ENCODE assay signal across 27 mouse cellular contexts in genomic region chr6:114003796-114004195, GRCm38 (mm10). TPM values are rescaled to one million over a fixed set of nuclear protein-coding genes. Genes with fewer than 3 reads are reported as not detected.
DNase-seq lines count a peak whose midpoint lies in the region; ATAC-seq and TF ChIP-seq lines count a peak whose summit lies in the region.
"Had no signal": no experiment of that assay in that cellular context is flagged by ENCODE, and none has a peak within 500 bp of the region (broad histone marks: within the 10 kb centered on the region; RNA-seq: fewer than 3 reads in every experiment).

No protein-coding gene starts in this region.

- no peaks in the 10 kb centered on the region for H3K4me1 ChIP-seq in kidney, embryonic 15.5 days
- no peaks in the 10 kb centered on the region for H3K4me1 ChIP-seq in MEL (ENCODE audit: control insufficient read depth in 1 of 2, insufficient read depth in 2 of 2, low read length in 2 of 2)
- no peaks in the 10 kb centered on the region for H3K4me1 ChIP-seq in stomach, postnatal 0 days (replicated peaks; ENCODE audit: control insufficient read depth, insufficient read depth)
- H3K4me1 ChIP-seq in liver, postnatal 0 days (ENCODE audit: insufficient read depth), result no peaks in the 10 kb centered on the region
- H3K4me1 ChIP-seq: embryonic facial prominence, embryonic 13.5 days; embryonic facial prominence, embryonic 15.5 days had no signal

- no peak for TF ChIP-seq EP300 in MEL (IDR thresholded peaks at IDR 0.05; ENCODE audit: low read depth in 1 of 2, low read length in 2 of 2)
- TF ChIP-seq EP300 in stomach, postnatal 0 days (optimal IDR thresholded peaks at IDR 0.05), result no peak
- no peak for TF ChIP-seq EP300 in liver, postnatal 0 days (IDR thresholded peaks at IDR 0.05; ENCODE audit: low read depth)

- 55% methylated on average over 3 of the region's 3 CpGs for WGBS in kidney, embryonic 15.5 days
- WGBS in stomach, postnatal 0 days, result 64% methylated on average over 3 of the region's 3 CpGs
- WGBS in liver, postnatal 0 days (ENCODE audit: insufficient replicate concordance), result 57% methylated on average over 3 of the region's 3 CpGs

- no peak for DNase-seq in kidney, adult 8-10 months
- DNase-seq in MEL (ENCODE audit: low read depth, low spot score), result peak; percentile 3
- DNase-seq in stomach, postnatal 0 days (ENCODE audit: low spot score), result no peak
- no peak for DNase-seq in liver, postnatal 0 days
- no peak for DNase-seq in frontal cortex, postnatal 10 days (ENCODE audit: low spot score in 2 of 2)
- DNase-seq in kidney, postnatal 25 days, result no peak
- DNase-seq: adrenal gland, adult 2 months; adrenal gland, postnatal 10 days; adrenal gland, postnatal 25 days; B cell, adult 2 months; cerebellum, adult 11 months; cerebellum, adult 18-20 months; cerebellum, adult 8-10 months; cerebellum, adult 9-11 months; cerebellum, postnatal 14 days; embryo, embryonic 11 days had no signal

- H3K27ac ChIP-seq in kidney, embryonic 15.5 days, result no peak overlapping the region
- no peak overlapping the region for H3K27ac ChIP-seq in MEL (ENCODE audit: control insufficient read depth, low read depth, low read length)
- no peak overlapping the region for H3K27ac ChIP-seq in stomach, postnatal 0 days (replicated peaks)
- H3K27ac ChIP-seq in liver, postnatal 0 days (ENCODE audit: low read depth), result no peak overlapping the region
- H3K27ac ChIP-seq: embryonic facial prominence, embryonic 13.5 days; embryonic facial prominence, embryonic 15.5 days had no signal

- TF ChIP-seq CTCF in MEL (IDR thresholded peaks at IDR 0.05 in 2 of 3, conservative IDR thresholded peaks at IDR 0.05 in 1 of 3; ENCODE audit: control insufficient read depth in 1 of 3, insufficient read depth in 1 of 3, low read depth in 2 of 3, low read length in 3 of 3, poor library complexity in 1 of 3, severe bottlenecking in 1 of 3), result no peak
- no peak for TF ChIP-seq CTCF in stomach, postnatal 0 days (IDR thresholded peaks at IDR 0.05; ENCODE audit: low read depth)
- no peak for TF ChIP-seq CTCF in liver, postnatal 0 days (IDR thresholded peaks at IDR 0.05; ENCODE audit: low read depth)

- 0 out of 2 replicates have a peak, but pooled peaks have one; percentile 33 for ATAC-seq in kidney, embryonic 15.5 days (replicated peaks; ENCODE audit: low FRiP score)
- ATAC-seq in common myeloid progenitor, adult 5-6 weeks (replicated peaks; ENCODE audit: low read depth, poor library complexity, severe bottlenecking), result 0 out of 2 replicates have a peak, but pooled peaks have one; percentile 39
- ATAC-seq in stomach, postnatal 0 days (ENCODE audit: low FRiP score, low TSS enrichment), result 0 out of 2 replicates have a peak, but pooled peaks have one; percentile 21
- no peak for ATAC-seq in liver, postnatal 0 days
- ATAC-seq: CD4-positive, CD25-positive, alpha-beta regulatory T cell, adult 4 months; forebrain, embryonic 14.5 days; forebrain, embryonic 16.5 days; Patski had no signal

- peaks cover 14% of the 10 kb centered on the region; the same call in 1 of the 2 replicates for H3K27me3 ChIP-seq in kidney, embryonic 15.5 days
- no peaks in the 10 kb centered on the region for H3K27me3 ChIP-seq in MEL (ENCODE audit: control insufficient read depth in 1 of 2, insufficient read depth in 2 of 2, low read length in 2 of 2)
- no peaks in the 10 kb centered on the region for H3K27me3 ChIP-seq in stomach, postnatal 0 days (ENCODE audit: control insufficient read depth, insufficient read depth, low read length)
- H3K27me3 ChIP-seq in liver, postnatal 0 days (ENCODE audit: insufficient read depth, low read length), result 0 out of 2 replicates have a peak, but pooled peaks cover 10% of the 10 kb centered on the region
- H3K27me3 ChIP-seq: embryonic facial prominence, embryonic 13.5 days; embryonic facial prominence, embryonic 15.5 days had no signal

- no peaks in the 10 kb centered on the region for H3K36me3 ChIP-seq in kidney, embryonic 15.5 days
- no peaks in the 10 kb centered on the region for H3K36me3 ChIP-seq in MEL (ENCODE audit: control insufficient read depth in 1 of 2, insufficient read depth in 2 of 2, low read length in 2 of 2)
- no peaks in the 10 kb centered on the region for H3K36me3 ChIP-seq in stomach, postnatal 0 days (ENCODE audit: control insufficient read depth, insufficient read depth, low read length)
- H3K36me3 ChIP-seq in liver, postnatal 0 days (replicated peaks; ENCODE audit: insufficient read depth, low read length), result no peaks in the 10 kb centered on the region
- H3K36me3 ChIP-seq: embryonic facial prominence, embryonic 13.5 days; embryonic facial prominence, embryonic 15.5 days; G1E had no signal

- no peak for TF ChIP-seq RAD21 in MEL (IDR thresholded peaks at IDR 0.05; ENCODE audit: low read depth, low read length)

- no peak for TF ChIP-seq POLR2A in MEL (IDR thresholded peaks at IDR 0.05; ENCODE audit: control insufficient read depth in 1 of 2, insufficient read depth in 1 of 2, low read depth in 1 of 2, low read length in 2 of 2, poor library complexity in 1 of 2)

- no peaks in the 10 kb centered on the region for H3K79me2 ChIP-seq in MEL (ENCODE audit: control insufficient read depth, insufficient read depth, low read length, poor library complexity)

- H3K9me3 ChIP-seq in kidney, embryonic 15.5 days (replicated peaks), result no peaks in the 10 kb centered on the region
- no peaks in the 10 kb centered on the region for H3K9me3 ChIP-seq in MEL (replicated peaks; ENCODE audit: insufficient read depth, low read length)
- no peaks in the 10 kb centered on the region for H3K9me3 ChIP-seq in stomach, postnatal 0 days (ENCODE audit: control insufficient read depth, low read length)
- no peaks in the 10 kb centered on the region for H3K9me3 ChIP-seq in liver, postnatal 0 days (ENCODE audit: low read length)
- H3K9me3 ChIP-seq: embryonic facial prominence, embryonic 13.5 days; embryonic facial prominence, embryonic 15.5 days had no signal

- no peak overlapping the region for H3K4me3 ChIP-seq in kidney, embryonic 15.5 days (replicated peaks)
- H3K4me3 ChIP-seq in MEL (ENCODE audit: control insufficient read depth in 1 of 2, insufficient read depth in 1 of 2, low read depth in 2 of 2, low read length in 2 of 2), result no peak overlapping the region
- H3K4me3 ChIP-seq in stomach, postnatal 0 days (ENCODE audit: low read depth, low read length), result no peak overlapping the region
- no peak overlapping the region for H3K4me3 ChIP-seq in liver, postnatal 0 days (ENCODE audit: low read depth, low read length)
- H3K4me3 ChIP-seq: embryonic facial prominence, embryonic 13.5 days; embryonic facial prominence, embryonic 15.5 days; erythroblast, embryonic 14.5 days had no signal

- H3K4me2 ChIP-seq in kidney, embryonic 15.5 days, result no peak overlapping the region
- H3K4me2 ChIP-seq in stomach, postnatal 0 days (replicated peaks; ENCODE audit: low read depth), result no peak overlapping the region
- H3K4me2 ChIP-seq in liver, postnatal 0 days (ENCODE audit: low read depth, low read length), result no peak overlapping the region
- H3K4me2 ChIP-seq: embryonic facial prominence, embryonic 13.5 days; embryonic facial prominence, embryonic 15.5 days had no signal

- H3K9ac ChIP-seq in kidney, embryonic 15.5 days, result no peak overlapping the region
- H3K9ac ChIP-seq in MEL (ENCODE audit: control insufficient read depth, low read depth, low read length, poor library complexity, severe bottlenecking), result no peak overlapping the region
- no peak overlapping the region for H3K9ac ChIP-seq in stomach, postnatal 0 days (ENCODE audit: low read length)
- H3K9ac ChIP-seq in liver, postnatal 0 days (replicated peaks), result no peak overlapping the region
- H3K9ac ChIP-seq: embryonic facial prominence, embryonic 13.5 days; embryonic facial prominence, embryonic 15.5 days had no signal

TF ChIP-seq in MEL, 35 proteins besides CTCF, POLR2A, EP300 and RAD21:
- no peak for TF ChIP-seq GATA1 (IDR thresholded peaks at IDR 0.05; ENCODE audit: low read depth, low read length)

RNA-seq across cellular contexts. Expression of gene Atp2b2, which starts 38.6 kb away (rescaled TPM):
- 0.27 and 0.62 TPM in 2 replicates for polyA plus RNA-seq in kidney, embryonic 15.5 days (2015; fragmentation: Nextera tagmentation; extraction: Ambion mirVana)
- 0.04 TPM in 1 of 2 replicates, not detected in the other for total RNA-seq in MEL (2012; rRNA removed)
- not detected for polyA plus RNA-seq in MEL (2012; ENCODE audit: insufficient read depth in 1 of 2, insufficient read length in 2 of 2, low read depth in 1 of 2, low replicate concordance in 2 of 2, missing spikeins in 1 of 2)
- total RNA-seq in common myeloid progenitor, adult 5-6 weeks (2017), result not detected in 2 replicates
- 0.33 and 0.35 TPM in 2 replicates for polyA plus RNA-seq in stomach, postnatal 0 days (2015; fragmentation: Nextera tagmentation; extraction: Ambion mirVana)
- polyA plus RNA-seq in liver, postnatal 0 days (2015; fragmentation: Nextera tagmentation; extraction: Ambion mirVana), result 0.20 and 0.41 TPM in 2 replicates
- total RNA-seq: CH12.LX had no signal
- polyA plus RNA-seq: erythroblast, embryonic 14.5 days; G1E had no signal
